Mouse (Mus musculus) midbrain, embryonic 14.5 days (tissue): ENCODE measurements at regions not wholly inside any gene's neighbourhood (a gene's known extent, or its start where the extent isn't known, plus 50 kb on each side); places are given as distances from the start of the nearest gene placed in this dataset.

Source experiments
- ATAC-seq: fragments of 200-750 bp; cut with Nextera tagmentation; 2 replicates; pipeline ENCODE4 v1.8.0; 2017; ENCODE audit warnings: moderate number of reproducible peaks, moderate library complexity; ENCODE audit not compliant: low FRiP score, low TSS enrichment
- DNase-seq: peaks from one replicate; pipeline ENCODE4 v3.0.0-alpha.2; 2015
- H3K27ac ChIP-seq: fragments of 300-500 bp; sonication (generic); replicated peaks from 2 replicates; pipeline ENCODE4 v1.5.1; 2014; ENCODE audit warnings: mild to moderate bottlenecking, low read depth, low read length, moderate library complexity
- H3K27me3 ChIP-seq: fragments of 300-500 bp; sonication (generic); 2 replicates; pipeline ENCODE4 v1.6.1; 2014; ENCODE audit warnings: low read length, control low read depth, mixed read lengths; ENCODE audit not compliant: control insufficient read depth, insufficient read depth
- H3K36me3 ChIP-seq: fragments of 300-500 bp; sonication (generic); 2 replicates; pipeline ENCODE4 v1.6.1; 2014; ENCODE audit warnings: low read length, control low read depth; ENCODE audit not compliant: control insufficient read depth, insufficient read depth
- H3K4me1 ChIP-seq: fragments of 300-500 bp; sonication (generic); 2 replicates; pipeline ENCODE4 v1.6.1; 2014; ENCODE audit warnings: mild to moderate bottlenecking, antibody characterized with exemption, low read length, control low read depth; ENCODE audit not compliant: control insufficient read depth, insufficient read depth
- H3K4me2 ChIP-seq: fragments of 300-500 bp; sonication (generic); 2 replicates; pipeline ENCODE4 v1.6.1; 2014; ENCODE audit warnings: mild to moderate bottlenecking, low read length, moderate library complexity
- H3K4me3 ChIP-seq: fragments of 300-500 bp; sonication (generic); replicated peaks from 2 replicates; pipeline ENCODE4 v1.5.1; 2014; ENCODE audit warnings: low read depth, low read length
- H3K9ac ChIP-seq: fragments of 300-500 bp; sonication (generic); replicated peaks from 2 replicates; pipeline ENCODE4 v1.6.1; 2014; ENCODE audit warnings: mild to moderate bottlenecking, low read length, moderate library complexity
- H3K9me3 ChIP-seq: fragments of 300-500 bp; sonication (generic); 2 replicates; pipeline ENCODE4 v1.6.1; 2016; ENCODE audit warnings: low read length, control low read depth, mixed read lengths; ENCODE audit not compliant: control insufficient read depth
- WGBS: fragments of 180-500 bp; shearing (Covaris S2); extraction: QIAGEN DNeasy Blood & Tissue Kit; methylation state at CpG from one replicate; pipeline ENCODE4 v1.1.7; 2014; 5-methylcytosine and 5-hydroxymethylcytosine counted together

- Histone ChIP-seq H3K9ac (no peak overlapping the region), H3K4me3 (no peak overlapping the region), H3K4me1 (peaks cover 15% of the 10 kb centered on the region; the same call in 1 of the 2 replicates), H3K27ac (no peak overlapping the region), H3K27me3 (no peaks in the 10 kb centered on the region), H3K36me3 (no peaks in the 10 kb centered on the region), H3K9me3 (no peaks in the 10 kb centered on the region), H3K4me2 (no peak overlapping the region)
- ATAC-seq, result no peak
- WGBS, result 86% methylated on average over 2 of the region's 2 CpGs
- no peak for DNase-seq
Measured at GRCm38 (mm10) chr16:7801161-7801560, 623.8 kb downstream of the Tmem114 start.

- H3K9ac ChIP-seq, result no peak overlapping the region
- 26% methylated on average over 8 of the region's 8 CpGs for WGBS
- H3K4me1 ChIP-seq, result peaks cover 15% of the 10 kb centered on the region; the same call in 1 of the 2 replicates
- H3K4me3 ChIP-seq, result no peak overlapping the region
- peak; percentile 50; the same call in 1 of the 2 replicates for ATAC-seq
- no peaks in the 10 kb centered on the region for H3K9me3 ChIP-seq
- no peaks in the 10 kb centered on the region for H3K36me3 ChIP-seq
- H3K27ac ChIP-seq, result peak overlapping the region; percentile 45
- no peak overlapping the region for H3K4me2 ChIP-seq
- peak; percentile 47 for DNase-seq
- H3K27me3 ChIP-seq, result no peaks in the 10 kb centered on the region
Measured at GRCm38 (mm10) chr16:7797176-7797786, 627.7 kb downstream of the Tmem114 start.

- Histone ChIP-seq H3K9me3 (no peaks in the 10 kb centered on the region), H3K27me3 (no peaks in the 10 kb centered on the region), H3K4me3 (no peak overlapping the region), H3K36me3 (no peaks in the 10 kb centered on the region), H3K27ac (no peak overlapping the region), H3K4me1 (peaks cover 15% of the 10 kb centered on the region; the same call in 1 of the 2 replicates), H3K9ac (no peak overlapping the region), H3K4me2 (no peak overlapping the region)
- ATAC-seq (no peak), DNase-seq (no peak)
- 40% methylated on average over 3 of the region's 3 CpGs for WGBS
Measured at GRCm38 (mm10) chr16:7795561-7795960, 629.4 kb downstream of the Tmem114 start.

- no peaks in the 10 kb centered on the region for H3K27me3 ChIP-seq
- H3K9me3 ChIP-seq, result no peaks in the 10 kb centered on the region
- no peak overlapping the region for H3K9ac ChIP-seq
- H3K4me3 ChIP-seq, result no peak overlapping the region
- 63% methylated on average over 3 of the region's 3 CpGs for whole genome bisulfite sequencing
- H3K36me3 ChIP-seq, result no peaks in the 10 kb centered on the region
- ATAC-seq (no peak), DNase-seq (no peak)
- H3K4me2 ChIP-seq, result no peak overlapping the region
- peaks cover 11% of the 10 kb centered on the region; the same call in 1 of the 2 replicates for H3K4me1 ChIP-seq
- H3K27ac ChIP-seq, result no peak overlapping the region
Measured at GRCm38 (mm10) chr16:7792521-7792920, 632.4 kb downstream of the Tmem114 start.

GRCm38 (mm10) chr16:7790260-7790659 is 634.7 kb downstream of the Tmem114 start:
- no peak overlapping the region for H3K4me2 ChIP-seq
- H3K27ac ChIP-seq, result no peak overlapping the region
- 39% methylated on average over 4 of the region's 4 CpGs for WGBS
- DNase-seq (peak; percentile 70), ATAC-seq (peak; percentile 64; the same call in 1 of the 2 replicates)
- no peak overlapping the region for H3K9ac ChIP-seq
- H3K4me1 ChIP-seq, result no peaks in the 10 kb centered on the region
- no peak overlapping the region for H3K4me3 ChIP-seq
- no peaks in the 10 kb centered on the region for H3K27me3 ChIP-seq
- no peaks in the 10 kb centered on the region for H3K36me3 ChIP-seq
- no peaks in the 10 kb centered on the region for H3K9me3 ChIP-seq

- Histone ChIP-seq H3K9ac (no peak overlapping the region), H3K9me3 (no peaks in the 10 kb centered on the region), H3K4me1 (no peaks in the 10 kb centered on the region), H3K27me3 (no peaks in the 10 kb centered on the region), H3K36me3 (no peaks in the 10 kb centered on the region), H3K4me3 (no peak overlapping the region), H3K4me2 (no peak overlapping the region), H3K27ac (no peak overlapping the region)
- ATAC-seq (no peak), DNase-seq (peak; percentile 49)
- 56% methylated on average over 2 of the region's 2 CpGs for WGBS
Measured at GRCm38 (mm10) chr16:7788209-7788608, 636.7 kb downstream of the Tmem114 start.

GRCm38 (mm10) chr16:7781506-7781905 is 643.4 kb downstream of the Tmem114 start:
- DNase-seq (no peak), ATAC-seq (no peak)
- no peak overlapping the region for H3K4me3 ChIP-seq
- no peaks in the 10 kb centered on the region for H3K27me3 ChIP-seq
- H3K9me3 ChIP-seq, result no peaks in the 10 kb centered on the region
- H3K36me3 ChIP-seq, result no peaks in the 10 kb centered on the region
- H3K4me2 ChIP-seq, result no peak overlapping the region
- H3K27ac ChIP-seq, result no peak overlapping the region
- no peaks in the 10 kb centered on the region for H3K4me1 ChIP-seq
- H3K9ac ChIP-seq, result no peak overlapping the region
- WGBS, result 93% methylated on average over 2 of the region's 2 CpGs

- no peak for ATAC-seq
- Histone ChIP-seq H3K9ac (no peak overlapping the region), H3K4me1 (no peaks in the 10 kb centered on the region), H3K36me3 (no peaks in the 10 kb centered on the region), H3K4me3 (no peak overlapping the region), H3K27me3 (no peaks in the 10 kb centered on the region), H3K9me3 (no peaks in the 10 kb centered on the region), H3K4me2 (no peak overlapping the region), H3K27ac (no peak overlapping the region)
- 90% methylated on average over 3 of the region's 3 CpGs for WGBS
- DNase-seq, result no peak
Measured at GRCm38 (mm10) chr16:7775635-7776034, 649.3 kb downstream of the Tmem114 start.

- no peaks in the 10 kb centered on the region for H3K27me3 ChIP-seq
- H3K36me3 ChIP-seq, result no peaks in the 10 kb centered on the region
- H3K4me3 ChIP-seq, result no peak overlapping the region
- no peak for DNase-seq
- H3K4me1 ChIP-seq, result no peaks in the 10 kb centered on the region
- no peak overlapping the region for H3K9ac ChIP-seq
- H3K4me2 ChIP-seq, result no peak overlapping the region
- H3K27ac ChIP-seq, result no peak overlapping the region
- ATAC-seq, result no peak
- H3K9me3 ChIP-seq, result no peaks in the 10 kb centered on the region
- 76% methylated on average over 1 of the region's 1 CpGs for WGBS
Measured at GRCm38 (mm10) chr16:7768433-7768832, 656.5 kb downstream of the Tmem114 start.
